Mouse (Mus musculus) forebrain, embryonic 11.5 days (tissue): ENCODE measurements around the gene 4930519P11Rik. TPM values are rescaled to one million over a fixed set of nuclear protein-coding genes. Genes with fewer than 3 reads are reported as not detected.

Experiments
- ATAC-seq: fragments of 200-750 bp; cut with Nextera tagmentation; replicated peaks from 2 replicates; pipeline ENCODE4 v1.8.0; 2017; ENCODE audit warnings: moderate TSS enrichment; ENCODE audit not compliant: low FRiP score
- DNase-seq: peaks from one replicate; pipeline ENCODE4 v3.0.0-alpha.2; 2017; ENCODE audit warnings: low spot score
- H3K27ac ChIP-seq: fragments of 300-500 bp; sonication (generic); 2 replicates; pipeline ENCODE4 v1.5.1; 2014; ENCODE audit warnings: low read depth, low read length
- H3K27me3 ChIP-seq: fragments of 300-500 bp; sonication (generic); 2 replicates; pipeline ENCODE4 v1.6.1; 2014; ENCODE audit warnings: mild to moderate bottlenecking, low read length, mixed read lengths; ENCODE audit not compliant: control insufficient read depth, insufficient read depth
- H3K36me3 ChIP-seq: fragments of 300-500 bp; sonication (generic); 2 replicates; pipeline ENCODE4 v1.6.1; 2014; ENCODE audit warnings: mild to moderate bottlenecking, low read length, moderate library complexity, mixed read lengths; ENCODE audit not compliant: control insufficient read depth, insufficient read depth
- H3K4me1 ChIP-seq: fragments of 300-500 bp; sonication (generic); replicated peaks from 2 replicates; pipeline ENCODE4 v1.6.1; 2014; ENCODE audit warnings: low read length, mixed read lengths; ENCODE audit not compliant: control insufficient read depth, insufficient read depth
- H3K4me2 ChIP-seq: fragments of 300-500 bp; sonication (generic); 2 replicates; pipeline ENCODE4 v1.6.1; 2014; ENCODE audit warnings: low read depth, mild to moderate bottlenecking, low read length, moderate library complexity, mixed read lengths; ENCODE audit not compliant: severe bottlenecking
- H3K4me3 ChIP-seq: fragments of 300-500 bp; sonication (generic); 2 replicates; pipeline ENCODE4 v1.5.1; 2014; ENCODE audit warnings: low read depth, low read length
- H3K9ac ChIP-seq: fragments of 300-500 bp; sonication (generic); 2 replicates; pipeline ENCODE4 v1.6.1; 2014; ENCODE audit warnings: low read length
- H3K9me3 ChIP-seq: fragments of 300-500 bp; sonication (generic); 2 replicates; pipeline ENCODE4 v1.6.1; 2016; ENCODE audit warnings: low read length, mixed read lengths; ENCODE audit not compliant: control insufficient read depth
- WGBS: fragments of 180-500 bp; shearing (Covaris S2); extraction: QIAGEN DNeasy Blood & Tissue Kit; methylation state at CpG from one replicate; pipeline ENCODE4 v1.1.7; 2014; 5-methylcytosine and 5-hydroxymethylcytosine counted together
- polyA plus RNA-seq: library from polyadenylated mRNA; unstranded; fragments of >200 nt; fragmentation: Nextera tagmentation; extraction: Ambion mirVana; gene quantifications from 2 replicates; pipeline ENCODE4 v1.2.1, GENCODE M21; 2014

The 4930519P11Rik gene
- polyA plus RNA-seq, 1 experiment from 2014 or later: not detected

- ATAC-seq (no peak), DNase-seq (no peak)
- Histone ChIP-seq H3K9me3 (no peaks in the 10 kb centered on the region), H3K27ac (no peak overlapping the region), H3K4me1 (no peaks in the 10 kb centered on the region), H3K27me3 (no peaks in the 10 kb centered on the region), H3K9ac (no peak overlapping the region), H3K36me3 (no peaks in the 10 kb centered on the region), H3K4me3 (no peak overlapping the region), H3K4me2 (no peak overlapping the region)
- WGBS: 76% methylated on average over 15 of the region's 15 CpGs
These were observed 29.0 kb downstream of the 4930519P11Rik start for GRCm38 (mm10) chr2:154583906-154584872.

- no peak overlapping the region for H3K9ac ChIP-seq
- ATAC-seq (no peak), DNase-seq (no peak)
- H3K27ac ChIP-seq: no peak overlapping the region
- no peaks in the 10 kb centered on the region for H3K36me3 ChIP-seq
- H3K4me3 ChIP-seq: no peak overlapping the region
- no peaks in the 10 kb centered on the region for H3K27me3 ChIP-seq
- WGBS: 90% methylated on average over 1 of the region's 1 CpGs
- H3K4me1 ChIP-seq: peaks cover 8% of the 10 kb centered on the region
- H3K9me3 ChIP-seq: no peaks in the 10 kb centered on the region
- H3K4me2 ChIP-seq: no peak overlapping the region
These were observed 31.8 kb downstream of the 4930519P11Rik start for GRCm38 (mm10) chr2:154581421-154581820.

GRCm38 (mm10) chr2:154580586-154580985 is 32.7 kb downstream of the 4930519P11Rik start:
- peaks cover 8% of the 10 kb centered on the region for H3K4me1 ChIP-seq
- H3K4me2 ChIP-seq: no peak overlapping the region
- H3K9ac ChIP-seq: no peak overlapping the region
- no peak overlapping the region for H3K27ac ChIP-seq
- no peaks in the 10 kb centered on the region for H3K36me3 ChIP-seq
- 84% methylated on average over 8 of the region's 8 CpGs for WGBS
- no peak for DNase-seq
- no peak for ATAC-seq
- H3K27me3 ChIP-seq: no peaks in the 10 kb centered on the region
- H3K4me3 ChIP-seq: no peak overlapping the region
- H3K9me3 ChIP-seq: no peaks in the 10 kb centered on the region

- H3K27ac ChIP-seq: no peak overlapping the region
- H3K4me1 ChIP-seq: peaks cover 8% of the 10 kb centered on the region
- no peak overlapping the region for H3K4me3 ChIP-seq
- no peak overlapping the region for H3K4me2 ChIP-seq
- WGBS: 55% methylated on average over 6 of the region's 6 CpGs
- DNase-seq (no peak), ATAC-seq (peak; percentile 44; the same call in 1 of the 2 replicates)
- no peak overlapping the region for H3K9ac ChIP-seq
- H3K9me3 ChIP-seq: no peaks in the 10 kb centered on the region
- no peaks in the 10 kb centered on the region for H3K36me3 ChIP-seq
- H3K27me3 ChIP-seq: no peaks in the 10 kb centered on the region
These were observed 35.5 kb downstream of the 4930519P11Rik start for GRCm38 (mm10) chr2:154577744-154578067.

GRCm38 (mm10) chr2:154576876-154577743 is 36.1 kb downstream of the 4930519P11Rik start:
- ATAC-seq (peak; percentile 64; the same call in 1 of the 2 replicates), DNase-seq (no peak)
- WGBS: 32% methylated on average over 12 of the region's 12 CpGs
- Histone ChIP-seq H3K9ac (peak overlapping the region; percentile 12), H3K4me2 (no peak overlapping the region), H3K4me3 (no peak overlapping the region), H3K36me3 (no peaks in the 10 kb centered on the region), H3K27ac (peak overlapping the region; percentile 57; the same call in 1 of the 2 replicates), H3K27me3 (no peaks in the 10 kb centered on the region), H3K9me3 (no peaks in the 10 kb centered on the region), H3K4me1 (peaks cover 8% of the 10 kb centered on the region)

GRCm38 (mm10) chr2:154574271-154574670 is 39.0 kb downstream of the 4930519P11Rik start:
- ATAC-seq: no peak
- WGBS: 68% methylated on average over 7 of the region's 7 CpGs
- no peak for DNase-seq
- H3K27me3 ChIP-seq: no peaks in the 10 kb centered on the region
- no peak overlapping the region for H3K9ac ChIP-seq
- H3K4me1 ChIP-seq: peaks cover 8% of the 10 kb centered on the region
- H3K9me3 ChIP-seq: no peaks in the 10 kb centered on the region
- no peak overlapping the region for H3K4me3 ChIP-seq
- no peaks in the 10 kb centered on the region for H3K36me3 ChIP-seq
- H3K4me2 ChIP-seq: no peak overlapping the region
- no peak overlapping the region for H3K27ac ChIP-seq

- Histone ChIP-seq H3K9ac (no peak overlapping the region), H3K4me3 (no peak overlapping the region), H3K27ac (no peak overlapping the region), H3K4me2 (no peak overlapping the region), H3K27me3 (no peaks in the 10 kb centered on the region), H3K4me1 (peaks cover 16% of the 10 kb centered on the region), H3K9me3 (no peaks in the 10 kb centered on the region), H3K36me3 (no peaks in the 10 kb centered on the region)
- DNase-seq: no peak
- 89% methylated on average over 3 of the region's 3 CpGs for WGBS
- no peak for ATAC-seq
These were observed 40.2 kb downstream of the 4930519P11Rik start for GRCm38 (mm10) chr2:154572996-154573395.

GRCm38 (mm10) chr2:154571976-154572375 is 41.3 kb downstream of the 4930519P11Rik start:
- Histone ChIP-seq H3K4me1 (peaks cover 17% of the 10 kb centered on the region), H3K27ac (no peak overlapping the region)

More at GRCm38 (mm10) chr2:154571976-154572375, 41.3 kb downstream of the 4930519P11Rik start:
- ATAC-seq: no peak
- H3K27me3 ChIP-seq: no peaks in the 10 kb centered on the region
- H3K9ac ChIP-seq: peak overlapping the region; percentile 16; the same call in 1 of the 2 replicates
- H3K4me3 ChIP-seq: no peak overlapping the region
- 89% methylated on average over 8 of the region's 8 CpGs for whole genome bisulfite sequencing
- DNase-seq: no peak
- no peak overlapping the region for H3K4me2 ChIP-seq
- H3K9me3 ChIP-seq: no peaks in the 10 kb centered on the region
- H3K36me3 ChIP-seq: no peaks in the 10 kb centered on the region
